Mouse (Mus musculus) megakaryocyte-erythroid progenitor cell, adult 5-6 weeks (primary cell): ENCODE measurements around the gene Fer. TPM values are rescaled to one million over a fixed set of nuclear protein-coding genes. Genes with fewer than 3 reads are reported as not detected.
"Not testable (repeated sequence)": the region's sequence is repeated elsewhere in the genome, so short reads cannot be mapped to it uniquely, and the experiment has no call there.

ENCODE experiments used
- ATAC-seq: replicated peaks from 2 replicates; pipeline ENCODE4 v1.8.0; 2016; ENCODE audit warnings: mild to moderate bottlenecking, inconsistent platforms; ENCODE audit not compliant: severe bottlenecking, poor library complexity, low FRiP score, low TSS enrichment
- total RNA-seq, 2 experiments: library from RNA; stranded (forward) in 1 of 2; stranded (reverse) in 1 of 2; fragments of 200-1000, 215-1000 nt in 1 of 2; fragments of >200 nt in 1 of 2; fragmentation: Nextera tagmentation in 1 of 2; gene quantifications; 2 replicates each; pipeline ENCODE4 v1.2.3; 2014 to 2017

The Fer gene
- 12.5 and 15.2 TPM in 2 replicates for total RNA-seq (2014; fragmentation: Nextera tagmentation)
- 13.1 and 20.7 TPM in 2 replicates for total RNA-seq (2017)

- 0 out of 2 replicates have a peak, but pooled peaks have one; percentile 1 for ATAC-seq
Observed at GRCm38 (mm10) chr17:63863012-63863630, at the start of gene Fer. TSS of gene Fer (plus strand) at chr17:63863062.

DNA sequence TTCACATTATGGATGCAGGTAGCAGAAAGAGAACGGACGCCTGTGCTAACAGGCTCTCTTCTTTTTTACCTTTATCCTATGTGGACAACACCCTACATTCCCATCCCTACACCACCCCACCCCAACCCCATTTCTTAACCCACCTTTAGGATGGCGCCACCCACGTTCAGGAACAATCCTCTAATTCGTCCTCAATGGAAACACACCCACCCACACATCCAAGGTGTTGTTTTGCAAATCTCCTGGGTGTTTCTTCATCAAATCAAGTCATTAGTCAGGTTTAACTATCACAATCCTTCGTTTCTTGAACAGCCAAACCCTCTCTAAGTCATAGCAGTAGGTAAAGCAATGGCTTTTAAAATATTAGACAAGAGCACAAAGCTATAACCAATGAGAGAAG is 49.3 kb upstream of the Fer start:
- no peak for ATAC-seq

DNA sequence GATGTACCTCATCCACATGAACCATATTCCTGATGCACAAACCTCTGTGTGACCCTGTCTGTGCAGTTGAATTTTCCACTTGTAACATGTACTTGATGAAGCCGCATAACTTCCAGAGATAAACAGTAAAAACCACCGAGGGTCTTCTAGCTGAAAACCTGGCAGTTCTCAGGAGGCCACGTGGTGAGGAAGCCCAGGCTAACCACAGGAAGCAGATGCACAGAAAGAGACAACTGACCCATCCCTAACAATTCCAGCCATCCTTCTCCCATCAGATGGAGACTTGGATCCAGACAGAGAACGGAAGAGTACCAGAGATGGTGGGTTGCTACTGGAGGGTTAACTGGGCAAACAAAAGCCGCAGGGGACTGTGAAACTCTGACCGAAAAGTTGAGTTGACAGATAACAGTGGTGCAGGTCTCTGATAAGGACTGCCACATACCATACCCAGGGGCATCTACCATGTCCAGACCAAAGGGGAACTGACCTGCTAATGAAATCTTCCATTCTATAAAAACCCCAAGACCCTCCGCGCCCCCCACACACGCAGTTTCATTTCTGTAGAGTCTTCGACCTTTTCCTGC is 44.3 kb upstream of the Fer start:
- ATAC-seq, result peak; percentile 64

DNA sequence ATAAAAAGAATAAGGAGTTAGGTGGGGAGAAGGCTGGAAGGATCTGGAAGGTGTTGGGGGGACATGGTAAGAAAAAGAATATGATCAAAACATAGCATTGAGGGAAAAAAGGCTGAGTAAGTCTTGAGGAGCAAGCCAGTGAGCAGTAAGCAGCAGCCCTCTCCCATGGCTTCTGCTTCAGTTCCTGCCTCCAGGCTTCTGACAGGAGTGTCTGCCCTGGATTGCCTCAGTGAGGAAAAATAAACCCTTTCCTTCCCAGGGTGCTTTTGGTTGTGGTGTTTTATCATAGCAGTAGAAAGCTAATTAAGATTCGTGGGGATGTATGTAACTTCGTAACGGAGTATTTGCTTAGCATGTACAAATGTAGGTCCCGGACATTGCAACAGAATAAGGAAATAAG is 38.7 kb upstream of the Fer start:
- ATAC-seq, result no peak

- ATAC-seq, result no peak
Observed at GRCm38 (mm10) chr17:63826196-63826595, 36.7 kb upstream of the Fer start.

DNA sequence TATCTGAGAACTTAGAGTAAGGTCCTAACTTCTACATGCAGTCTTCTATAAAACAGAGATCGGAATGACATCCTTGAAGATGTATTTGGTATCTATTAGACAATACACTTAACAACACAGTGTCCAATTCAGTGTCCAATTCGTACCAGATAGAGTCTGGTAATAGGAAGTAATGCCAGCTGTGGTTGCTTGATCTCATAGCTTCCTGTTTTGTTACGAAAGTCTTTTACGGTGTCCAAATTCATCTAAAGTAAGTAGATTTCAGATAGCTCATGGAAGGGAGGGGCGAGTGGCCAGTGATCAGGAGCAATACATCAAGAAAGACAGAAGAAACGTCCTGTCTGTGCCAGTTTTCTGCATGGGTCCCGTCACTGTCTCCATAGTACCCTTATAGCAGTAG is 36.1 kb upstream of the Fer start:
- no peak for ATAC-seq

GRCm38 (mm10) chr17:63828561-63829332 is 34.1 kb upstream of the Fer start:
- ATAC-seq, result no peak

- no peak for ATAC-seq
Observed at GRCm38 (mm10) chr17:63831550-63831949, 31.3 kb upstream of the Fer start.

GRCm38 (mm10) chr17:63836223-63836622 is 26.6 kb upstream of the Fer start:
- ATAC-seq, result no peak

DNA sequence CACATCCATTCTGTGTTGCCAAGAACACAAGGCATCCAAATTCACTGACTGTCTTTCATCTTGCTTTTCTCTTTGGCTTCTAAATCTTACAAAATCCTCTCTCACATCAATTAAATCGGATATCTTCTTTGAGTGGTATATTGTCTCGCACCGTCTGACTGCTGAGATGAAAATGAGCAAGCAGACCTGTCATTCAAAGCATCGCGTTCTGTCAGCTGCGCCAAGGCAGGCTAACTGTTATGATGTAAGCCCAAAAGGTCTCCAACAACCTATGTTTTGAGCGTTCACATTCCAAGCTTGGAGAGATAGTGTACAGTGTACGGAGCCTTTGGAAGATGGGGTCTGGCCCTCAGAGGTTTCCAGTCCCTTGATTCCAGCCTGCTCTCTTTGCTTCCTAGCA is 26.2 kb upstream of the Fer start:
- ATAC-seq, result no peak

DNA sequence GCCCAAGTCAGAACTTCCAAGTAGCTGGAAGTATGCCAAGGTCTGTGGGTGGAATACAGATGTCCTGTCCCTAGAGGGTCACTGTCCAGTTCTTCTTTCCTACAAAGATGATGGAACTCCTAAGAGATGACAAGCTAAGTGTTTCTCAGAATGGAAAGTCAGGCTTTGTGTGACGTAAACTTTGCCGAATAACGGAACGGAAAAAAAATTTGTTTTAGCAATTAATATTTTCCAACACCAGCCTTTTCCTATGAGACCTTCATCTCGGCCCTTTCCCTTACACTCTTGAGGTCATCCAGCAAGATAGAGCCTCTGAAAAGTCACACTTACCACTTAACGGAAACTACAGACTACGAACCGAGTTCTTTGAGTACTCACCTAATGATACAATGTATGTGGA is 24.7 kb upstream of the Fer start:
- no peak for ATAC-seq

GRCm38 (mm10) chr17:63839636-63840269 is 23.1 kb upstream of the Fer start:
- ATAC-seq, result no peak

DNA sequence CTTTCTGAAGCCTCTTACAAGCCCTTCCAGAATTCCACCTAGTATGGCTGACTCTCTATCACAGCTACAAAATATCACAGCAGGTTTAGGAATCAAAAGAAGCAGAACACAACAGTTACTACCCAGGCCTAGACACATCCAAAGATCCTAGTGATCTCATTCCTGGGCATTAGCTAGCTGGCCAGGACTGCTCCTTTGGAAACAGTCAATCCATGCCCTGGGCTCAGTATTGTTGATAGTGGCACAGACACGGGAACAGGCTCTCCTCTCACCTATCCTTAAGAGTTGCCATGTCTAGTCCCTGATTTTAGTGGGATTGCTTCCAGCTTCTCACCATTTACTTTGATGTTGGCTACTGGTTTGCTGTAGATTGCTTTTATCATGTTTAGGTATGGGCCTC is 20.6 kb upstream of the Fer start:
- no peak for ATAC-seq

DNA sequence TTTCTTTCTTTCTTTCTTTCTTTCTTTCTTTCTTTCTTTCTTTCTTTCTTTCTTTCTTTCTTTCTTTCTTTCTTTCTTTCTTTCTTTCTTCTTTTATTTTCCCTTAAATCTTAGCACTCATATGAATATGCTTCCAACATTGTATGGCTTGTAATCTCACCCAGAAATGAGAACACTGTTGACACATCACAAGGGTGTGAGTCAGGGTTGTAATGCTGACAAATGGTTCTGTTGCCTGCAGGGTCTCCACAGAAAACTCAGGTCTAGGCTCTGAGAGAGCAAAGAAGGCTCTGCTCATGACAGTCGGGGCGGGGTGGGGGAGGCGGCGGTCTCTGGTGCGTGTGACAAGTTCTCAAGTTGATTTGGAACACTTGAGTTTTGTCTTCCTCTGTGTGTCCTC is 17.9 kb upstream of the Fer start:
- ATAC-seq, result no peak

DNA sequence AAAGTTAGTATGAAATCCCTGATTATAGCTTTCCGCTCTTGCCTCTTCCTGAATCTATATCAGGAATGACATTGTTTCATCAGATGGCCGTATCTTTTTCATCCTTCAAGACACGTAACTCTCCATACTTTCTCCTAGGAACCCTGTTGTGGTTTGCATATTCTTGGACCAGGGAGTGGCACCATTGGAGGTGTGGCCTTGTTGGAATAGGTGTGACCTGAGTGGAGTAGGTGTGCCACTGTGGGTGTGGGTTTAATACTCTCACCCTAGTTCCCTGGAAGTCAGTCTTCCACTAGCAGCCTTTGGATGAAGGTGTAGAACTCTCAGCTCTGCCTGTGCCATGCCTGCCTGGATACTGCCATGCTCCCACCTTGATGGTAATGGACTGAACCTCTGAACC is 17.1 kb upstream of the Fer start:
- not testable (repeated sequence) for ATAC-seq

DNA sequence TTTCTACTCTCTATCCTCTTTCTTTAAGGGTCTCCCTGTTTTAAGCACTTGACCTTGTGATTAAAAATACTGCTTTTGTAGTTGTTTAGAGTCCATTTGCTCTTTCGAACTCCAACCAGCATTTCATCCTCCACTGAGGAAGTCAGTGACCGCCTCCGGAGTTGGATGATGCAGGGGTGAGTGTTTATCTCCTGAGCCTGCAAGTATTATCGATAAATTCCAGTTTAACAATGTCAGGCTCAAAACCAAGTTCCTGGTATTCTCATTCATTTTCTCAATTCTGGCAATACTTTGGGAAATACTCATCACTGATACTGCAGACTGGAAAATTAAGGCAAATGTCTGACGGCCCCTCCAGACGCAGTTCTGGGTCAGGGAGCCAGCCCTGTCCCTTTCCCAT is 13.7 kb upstream of the Fer start:
- peak; percentile 53 for ATAC-seq

DNA sequence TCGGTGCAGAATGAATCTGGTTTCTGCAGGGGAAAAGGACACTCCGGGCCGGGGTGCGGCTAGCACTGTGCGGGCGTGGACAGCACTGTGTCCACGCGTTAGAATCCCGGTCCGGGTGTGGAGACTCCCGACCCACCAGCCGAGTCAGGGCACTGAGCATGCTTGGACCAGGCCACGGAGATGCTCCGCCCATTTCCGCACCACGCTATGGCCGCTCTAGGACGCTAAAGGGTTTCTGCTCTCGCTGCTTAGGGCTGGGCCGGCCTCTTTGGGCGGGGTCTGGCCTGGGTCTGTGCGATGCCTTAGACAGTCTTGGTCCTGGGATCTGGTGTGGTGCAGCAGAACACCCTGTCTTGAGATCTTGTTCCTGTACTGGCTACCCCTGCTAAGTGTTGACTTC is 13.3 kb upstream of the Fer start:
- ATAC-seq, result peak; percentile 98

DNA sequence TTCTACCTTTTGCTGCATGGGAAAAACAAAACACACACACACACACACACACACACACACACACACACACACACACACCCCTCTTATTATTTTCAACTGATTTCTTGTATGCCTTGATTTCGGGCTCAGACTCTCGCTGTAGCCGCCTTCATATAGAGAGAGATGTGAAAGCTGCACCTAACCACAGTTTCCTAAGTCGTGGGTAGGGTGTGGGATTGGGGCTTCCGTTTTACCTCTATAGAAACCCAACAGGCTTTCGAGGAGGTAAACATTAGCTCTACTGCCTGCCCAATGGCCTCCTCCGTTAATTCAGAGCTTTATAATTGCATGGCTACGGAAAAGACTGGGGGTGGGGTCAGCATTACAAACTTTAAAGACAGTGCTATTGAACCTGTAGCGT is 12.8 kb upstream of the Fer start:
- ATAC-seq, result no peak

- ATAC-seq, result peak; percentile 22; the same call in 1 of the 2 replicates
Observed at GRCm38 (mm10) chr17:63857023-63857544, 5.8 kb upstream of the Fer start.

- no peak for ATAC-seq
Observed at GRCm38 (mm10) chr17:63860988-63861387, 1.9 kb upstream of the Fer start.
